8 mouse cellular contexts compared by ENCODE assay signal in the genomic region with DNA sequence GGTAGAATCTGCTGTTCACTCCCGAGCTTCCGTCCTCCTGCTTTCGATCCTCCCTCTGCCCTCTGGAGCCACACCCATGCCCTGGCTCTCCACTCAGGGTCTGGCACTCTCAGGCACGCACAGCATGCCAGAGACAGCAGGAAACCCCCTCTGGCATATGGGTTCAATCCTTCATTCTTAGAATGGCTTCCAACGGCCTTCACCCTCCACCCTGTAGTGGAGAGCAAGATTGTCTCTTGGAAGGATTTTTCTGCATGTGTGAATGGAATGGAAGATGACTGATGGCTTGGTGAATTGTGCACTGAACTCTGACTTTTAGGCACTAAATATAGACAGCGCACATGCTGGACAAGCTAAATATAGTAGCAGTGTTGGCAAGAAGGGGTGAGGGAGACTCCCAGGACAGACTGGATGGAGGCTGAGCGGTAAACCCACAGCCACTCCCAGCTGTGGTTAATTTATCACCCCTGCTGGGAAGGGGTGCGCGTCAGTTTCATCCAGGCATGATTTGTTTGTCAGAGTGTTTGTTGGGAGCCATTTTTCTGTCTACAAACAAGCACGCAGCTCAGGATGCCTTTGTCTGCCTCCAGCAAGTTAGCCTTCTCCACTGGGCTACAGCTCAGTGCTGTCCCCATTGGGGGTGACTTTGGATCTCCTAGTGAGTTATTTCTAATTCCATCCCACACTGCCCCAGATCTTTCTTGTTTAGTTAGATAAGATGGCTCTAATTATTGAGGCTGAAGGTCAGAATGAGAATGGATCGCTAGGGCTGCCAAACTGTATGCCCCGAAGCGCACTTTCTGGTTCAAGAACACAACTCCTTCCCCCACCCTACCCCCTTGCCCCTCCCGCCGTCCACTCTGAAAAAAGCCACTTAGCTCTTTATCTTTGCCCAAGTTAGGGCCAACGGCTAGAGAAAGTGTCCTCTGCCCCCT. TPM values are rescaled to one million over a fixed set of nuclear protein-coding genes. Genes with fewer than 3 reads are reported as not detected.
DNase-seq lines count a peak whose midpoint lies in the region; ATAC-seq and TF ChIP-seq lines count a peak whose summit lies in the region.

No protein-coding gene starts in this region.

- WGBS in hindbrain, embryonic 14.5 days: 45% methylated on average over 16 of the region's 16 CpGs

- TF ChIP-seq POLR2A in embryonic fibroblast, embryonic 13.5 days (IDR thresholded peaks at IDR 0.05; ENCODE audit: low read depth, low read length): no peak

- peak; percentile 96 for DNase-seq in heart, adult 11 months
- DNase-seq in heart, postnatal 25 days (ENCODE audit: low spot score): no peak
- DNase-seq in hindbrain, embryonic 14.5 days (ENCODE audit: low spot score): no peak
- DNase-seq in lung, postnatal 4 days: peak; percentile 17 to 57
- DNase-seq in urinary bladder, postnatal 25 days (ENCODE audit: low spot score): no peak
- DNase-seq in layer of hippocampus, postnatal 25 days (ENCODE audit: extremely low spot score in 1 of 2, low spot score in 1 of 2): no peak
- DNase-seq in ovary, postnatal 10 days (ENCODE audit: low spot score): no peak

- 0 out of 2 replicates have a peak overlapping the region, but pooled peaks have one; percentile 25 for H3K27ac ChIP-seq in embryonic fibroblast, embryonic 13.5 days (ENCODE audit: insufficient read depth, low read length)
- H3K27ac ChIP-seq in hindbrain, embryonic 14.5 days: peak overlapping the region; percentile 87

- no peak for ATAC-seq in hindbrain, embryonic 14.5 days (ENCODE audit: low FRiP score)

- H3K4me3 ChIP-seq in embryonic fibroblast, embryonic 13.5 days (ENCODE audit: insufficient read depth, low read length): no peak overlapping the region
- H3K4me3 ChIP-seq in hindbrain, embryonic 14.5 days (replicated peaks; ENCODE audit: low read length): no peak overlapping the region

- no peaks in the 10 kb centered on the region for H3K36me3 ChIP-seq in hindbrain, embryonic 14.5 days (replicated peaks; ENCODE audit: control insufficient read depth, insufficient read depth)

- H3K9me3 ChIP-seq in hindbrain, embryonic 14.5 days (ENCODE audit: control insufficient read depth, low read length): no peaks in the 10 kb centered on the region

- no peak for TF ChIP-seq CTCF in embryonic fibroblast, embryonic 13.5 days (IDR thresholded peaks at IDR 0.05; ENCODE audit: borderline replicate concordance, insufficient read depth, low read length)

- intact Hi-C loops in heart, postnatal 25 days (cut with DNase I): no loop called here

- 0 out of 2 replicates have a peak overlapping the region, but pooled peaks have one; percentile 20 for H3K9ac ChIP-seq in hindbrain, embryonic 14.5 days

- H3K4me2 ChIP-seq in hindbrain, embryonic 14.5 days (replicated peaks): no peak overlapping the region

- H3K27me3 ChIP-seq in hindbrain, embryonic 14.5 days (ENCODE audit: control insufficient read depth, insufficient read depth, low read length): no peaks in the 10 kb centered on the region

- peaks cover 4% of the 10 kb centered on the region; the same call in 1 of the 2 replicates for H3K4me1 ChIP-seq in embryonic fibroblast, embryonic 13.5 days (ENCODE audit: control insufficient read depth, insufficient read depth, low read length)
- H3K4me1 ChIP-seq in hindbrain, embryonic 14.5 days (replicated peaks; ENCODE audit: control insufficient read depth, insufficient read depth, low read length): peaks cover 20% of the 10 kb centered on the region

RNA-seq across cellular contexts. Expression of a gene that starts 38.8 kb away (rescaled TPM):
- total RNA-seq in heart, postnatal 25 days (2021): not detected
- polyA plus RNA-seq in embryonic fibroblast, embryonic 13.5 days (2011; ENCODE audit: insufficient read length, low read depth, missing spikeins): not detected in 2 replicates
- polyA plus RNA-seq in hindbrain, embryonic 14.5 days (2014; fragmentation: Nextera tagmentation; extraction: Ambion mirVana): not detected in 2 replicates
- not detected for total RNA-seq in layer of hippocampus, postnatal 25 days (2021)

Comparison
In these comparisons a context has a peak if more than half of its experiments do, and no peak if none do; other contexts are left out.
1. DNase-seq: peak in heart, adult 11 months (single experiment) and lung, postnatal 4 days (2 of 2); none in heart, postnatal 25 days (single experiment), hindbrain, embryonic 14.5 days (single experiment), urinary bladder, postnatal 25 days (single experiment), layer of hippocampus, postnatal 25 days (0 of 2) and ovary, postnatal 10 days (single experiment).